Mouse (Mus musculus): ENCODE results near the gene Irf6.

- no peak for TF ChIP-seq CTCF (IDR thresholded peaks at IDR 0.05; ENCODE audit: extremely low read depth, insufficient read depth, insufficient read length, insufficient replicate concordance)
- TF ChIP-seq POLR2A (IDR thresholded peaks at IDR 0.05; ENCODE audit: low read depth, low read length): no peak
Measured at GRCm38 (mm10) chr1:193194416-193195140, 41.7 kb downstream of the Irf6 start.

All from spleen, adult 2 months (tissue).